Mouse (Mus musculus): Measurements from ENCODE around the gene Sgip1. TPM values are rescaled to one million over a fixed set of nuclear protein-coding genes. Genes with fewer than 3 reads are reported as not detected.

The Sgip1 gene
- polyA plus RNA-seq, 1 experiment: 8.6 TPM

- WGBS: 62% methylated on average over 2 of the region's 2 CpGs
Observed at GRCm38 (mm10) chr4:102952476-102952875, 211.4 kb downstream of the Sgip1 start.

GRCm38 (mm10) chr4:102955294-102955956, 214.3 kb downstream of the Sgip1 start:
- TF ChIP-seq POLR2A (IDR thresholded peaks at IDR 0.05; ENCODE audit: borderline replicate concordance, extremely low read depth, low read depth, low read length): no peak
- TF ChIP-seq CTCF (IDR thresholded peaks at IDR 0.05; ENCODE audit: insufficient read depth, low read length): no peak
- no peaks in the 10 kb centered on the region for H3K4me1 ChIP-seq (ENCODE audit: control insufficient read depth, insufficient read depth, low read length)
- 50% methylated on average over 17 of the region's 17 CpGs for WGBS
- no peak for DNase-seq
- H3K4me3 ChIP-seq (replicated peaks; ENCODE audit: extremely low read depth, low read depth, low read length): no peak overlapping the region

More at GRCm38 (mm10) chr4:102952476-102952875, 211.4 kb downstream of the Sgip1 start:
- Histone ChIP-seq H3K4me1 (ENCODE audit: control insufficient read depth, insufficient read depth, low read length) (no peaks in the 10 kb centered on the region), H3K4me3 (replicated peaks; ENCODE audit: extremely low read depth, low read depth, low read length) (no peak overlapping the region)
- TF ChIP-seq CTCF (IDR thresholded peaks at IDR 0.05; ENCODE audit: insufficient read depth, low read length): no peak
- no peak for TF ChIP-seq POLR2A (IDR thresholded peaks at IDR 0.05; ENCODE audit: borderline replicate concordance, extremely low read depth, low read depth, low read length)
- no peak for DNase-seq

GRCm38 (mm10) chr4:102959409-102959808, 218.3 kb downstream of the Sgip1 start:
- TF ChIP-seq POLR2A (IDR thresholded peaks at IDR 0.05; ENCODE audit: borderline replicate concordance, extremely low read depth, low read depth, low read length) (no peak), CTCF (IDR thresholded peaks at IDR 0.05; ENCODE audit: insufficient read depth, low read length) (no peak)
- WGBS: 86% methylated on average over 5 of the region's 5 CpGs
- Histone ChIP-seq H3K4me1 (ENCODE audit: control insufficient read depth, insufficient read depth, low read length) (no peaks in the 10 kb centered on the region), H3K4me3 (replicated peaks; ENCODE audit: extremely low read depth, low read depth, low read length) (no peak overlapping the region)
- no peak for DNase-seq

- WGBS: 59% methylated on average over 3 of the region's 3 CpGs
- no peak for DNase-seq
- Histone ChIP-seq H3K4me3 (replicated peaks; ENCODE audit: extremely low read depth, low read depth, low read length) (no peak overlapping the region), H3K4me1 (ENCODE audit: control insufficient read depth, insufficient read depth, low read length) (no peaks in the 10 kb centered on the region)
- TF ChIP-seq CTCF (IDR thresholded peaks at IDR 0.05; ENCODE audit: insufficient read depth, low read length) (peak; percentile 18; the same call in 1 of the 2 replicates), POLR2A (IDR thresholded peaks at IDR 0.05; ENCODE audit: borderline replicate concordance, extremely low read depth, low read depth, low read length) (no peak)
Observed at GRCm38 (mm10) chr4:102964174-102964573, 223.1 kb downstream of the Sgip1 start.

- 73% methylated on average over 15 of the region's 15 CpGs for WGBS
- no peak for DNase-seq
- no peak overlapping the region for H3K4me3 ChIP-seq (replicated peaks; ENCODE audit: extremely low read depth, low read depth, low read length)
- TF ChIP-seq POLR2A (IDR thresholded peaks at IDR 0.05; ENCODE audit: borderline replicate concordance, extremely low read depth, low read depth, low read length) (no peak), CTCF (IDR thresholded peaks at IDR 0.05; ENCODE audit: insufficient read depth, low read length) (no peak)
- H3K4me1 ChIP-seq (ENCODE audit: control insufficient read depth, insufficient read depth, low read length): no peaks in the 10 kb centered on the region
Observed at GRCm38 (mm10) chr4:102967811-102968210, 226.7 kb downstream of the Sgip1 start.

GRCm38 (mm10) chr4:102969599-102969998, 228.5 kb downstream of the Sgip1 start:
- no peak for TF ChIP-seq CTCF (IDR thresholded peaks at IDR 0.05; ENCODE audit: insufficient read depth, low read length)
- no peak for TF ChIP-seq POLR2A (IDR thresholded peaks at IDR 0.05; ENCODE audit: borderline replicate concordance, extremely low read depth, low read depth, low read length)
- H3K4me1 ChIP-seq (ENCODE audit: control insufficient read depth, insufficient read depth, low read length): no peaks in the 10 kb centered on the region
- WGBS: 94% methylated on average over 5 of the region's 5 CpGs

GRCm38 (mm10) chr4:102971159-102971558, 230.1 kb downstream of the Sgip1 start:
- Histone ChIP-seq H3K4me1 (ENCODE audit: control insufficient read depth, insufficient read depth, low read length) (no peaks in the 10 kb centered on the region), H3K4me3 (replicated peaks; ENCODE audit: extremely low read depth, low read depth, low read length) (no peak overlapping the region)
- TF ChIP-seq CTCF (IDR thresholded peaks at IDR 0.05; ENCODE audit: insufficient read depth, low read length): no peak
- no peak for TF ChIP-seq POLR2A (IDR thresholded peaks at IDR 0.05; ENCODE audit: borderline replicate concordance, extremely low read depth, low read depth, low read length)
- no peak for DNase-seq
- whole genome bisulfite sequencing: 57% methylated on average over 5 of the region's 5 CpGs

More at GRCm38 (mm10) chr4:102969599-102969998, 228.5 kb downstream of the Sgip1 start:
- H3K4me3 ChIP-seq (replicated peaks; ENCODE audit: extremely low read depth, low read depth, low read length): no peak overlapping the region
- no peak for DNase-seq

- H3K4me3 ChIP-seq (replicated peaks; ENCODE audit: extremely low read depth, low read depth, low read length): no peak overlapping the region
- WGBS: 70% methylated on average over 3 of the region's 3 CpGs
- no peaks in the 10 kb centered on the region for H3K4me1 ChIP-seq (ENCODE audit: control insufficient read depth, insufficient read depth, low read length)
- no peak for TF ChIP-seq POLR2A (IDR thresholded peaks at IDR 0.05; ENCODE audit: borderline replicate concordance, extremely low read depth, low read depth, low read length)
- DNase-seq: no peak
Observed at GRCm38 (mm10) chr4:102972071-102972470, 231.0 kb downstream of the Sgip1 start.

GRCm38 (mm10) chr4:102974172-102974571, 233.1 kb downstream of the Sgip1 start:
- WGBS: 54% methylated on average over 5 of the region's 5 CpGs
- no peak for TF ChIP-seq CTCF (IDR thresholded peaks at IDR 0.05; ENCODE audit: insufficient read depth, low read length)
- no peak for TF ChIP-seq POLR2A (IDR thresholded peaks at IDR 0.05; ENCODE audit: borderline replicate concordance, extremely low read depth, low read depth, low read length)
- Histone ChIP-seq H3K4me3 (replicated peaks; ENCODE audit: extremely low read depth, low read depth, low read length) (no peak overlapping the region), H3K4me1 (ENCODE audit: control insufficient read depth, insufficient read depth, low read length) (no peaks in the 10 kb centered on the region)
- no peak for DNase-seq
